Mouse (Mus musculus): ENCODE results near the gene Pomc. TPM values are rescaled to one million over a fixed set of nuclear protein-coding genes. Genes with fewer than 3 reads are reported as not detected.
"Not testable (repeated sequence)": the region's sequence is repeated elsewhere in the genome, so short reads cannot be mapped to it uniquely, and the experiment has no call there.

Pomc gene
- polyA plus RNA-seq, 1 experiment from 2014 or later, result 6.4 TPM

DNA sequence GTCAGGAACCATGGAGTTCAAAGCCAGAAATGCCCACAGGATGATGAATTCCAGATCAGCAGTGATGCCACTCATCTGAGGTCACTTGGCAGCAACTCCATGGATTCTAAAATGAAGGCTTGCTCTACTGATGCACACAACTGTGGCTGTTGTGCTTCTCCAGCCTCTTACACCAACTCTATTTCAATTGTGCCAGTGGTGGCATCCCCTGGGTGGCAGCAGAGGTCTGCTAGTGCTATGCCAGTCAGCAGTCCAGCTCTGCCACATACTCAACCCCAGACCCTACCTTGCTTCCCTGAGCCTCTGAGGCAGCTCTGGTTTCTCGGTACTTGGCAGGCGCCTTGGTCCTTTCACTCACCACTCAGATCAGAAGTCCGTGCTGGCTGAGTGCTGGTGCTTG, 25.9 kb upstream of the Pomc start:
- H3K27me3 ChIP-seq, result no peaks in the 10 kb centered on the region

DNA sequence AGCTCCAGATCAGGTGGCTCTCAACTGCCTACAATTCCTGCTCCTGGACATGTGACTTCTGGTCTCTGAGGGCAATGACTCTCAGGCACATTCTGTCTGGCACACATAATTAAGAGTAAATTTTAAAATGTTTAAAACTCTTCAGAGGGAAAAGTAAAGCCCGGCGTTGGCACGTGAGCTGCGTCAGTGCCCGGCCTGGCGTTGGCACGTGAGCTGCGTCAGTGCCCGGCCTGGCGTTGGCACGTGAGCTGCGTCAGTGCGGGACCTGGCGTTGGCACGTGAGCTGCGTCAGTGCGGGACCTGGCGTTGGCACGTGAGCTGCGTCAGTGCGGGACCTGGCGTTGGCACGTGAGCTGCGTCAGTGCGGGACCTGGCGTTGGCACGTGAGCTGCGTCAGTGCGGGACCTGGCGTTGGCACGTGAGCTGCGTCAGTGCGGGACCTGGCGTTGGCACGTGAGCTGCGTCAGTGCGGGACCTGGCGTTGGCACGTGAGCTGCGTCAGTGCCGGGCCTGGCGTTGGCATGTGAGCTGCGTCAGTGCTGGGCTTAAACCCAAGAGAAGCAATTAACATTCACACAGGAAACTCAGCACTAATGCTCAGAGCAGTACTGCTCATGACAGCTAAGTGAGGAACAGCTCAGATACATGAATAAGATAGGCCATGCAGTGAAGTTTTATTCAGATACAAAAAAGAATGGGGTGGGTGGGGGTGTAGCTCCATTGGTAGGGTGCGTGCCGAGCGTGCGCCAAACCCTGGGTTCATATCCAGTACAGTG, 24.5 kb upstream of the Pomc start:
- H3K4me1 ChIP-seq; H3K27me3 ChIP-seq; H3K4me2 ChIP-seq (replicated peaks); H3K9ac ChIP-seq; H3K36me3 ChIP-seq; ATAC-seq (ENCODE audit: low FRiP score); H3K9me3 ChIP-seq (replicated peaks); H3K27ac ChIP-seq; H3K4me3 ChIP-seq: not testable (repeated sequence)
- 93% methylated on average over 32 of the region's 47 CpGs for WGBS

More for the DNA sequence above, 25.9 kb upstream of the Pomc start:
- H3K36me3 ChIP-seq, result no peaks in the 10 kb centered on the region
- H3K4me1 ChIP-seq, result no peaks in the 10 kb centered on the region
- H3K4me2 ChIP-seq (replicated peaks), result no peak overlapping the region
- H3K9ac ChIP-seq, result no peak overlapping the region
- no peak overlapping the region for H3K4me3 ChIP-seq
- ATAC-seq (ENCODE audit: low FRiP score), result no peak
- H3K27ac ChIP-seq, result no peak overlapping the region
- WGBS, result 90% methylated on average over 3 of the region's 3 CpGs
- H3K9me3 ChIP-seq (replicated peaks), result no peaks in the 10 kb centered on the region

DNA sequence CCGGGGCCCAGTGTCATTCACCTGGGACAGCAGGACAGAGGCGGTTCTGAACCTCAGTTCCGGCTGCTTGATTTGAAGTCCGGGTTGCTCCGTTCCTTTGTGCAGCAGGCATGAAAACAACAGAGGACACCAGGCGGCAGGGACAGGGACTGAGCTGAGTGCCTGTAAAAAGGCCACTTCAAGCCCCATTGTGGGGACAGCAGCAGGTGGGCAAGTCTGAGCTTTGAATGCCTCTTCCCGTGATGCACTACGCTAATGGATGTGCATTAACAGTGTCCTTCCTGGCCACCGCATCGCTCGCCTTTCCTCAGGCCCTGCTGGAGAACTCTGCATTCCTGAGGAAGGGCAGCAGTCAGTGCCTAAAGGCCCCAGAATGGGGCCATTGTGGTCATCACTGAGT, 12.7 kb upstream of the Pomc start:
- Histone ChIP-seq H3K4me3 (no peak overlapping the region), H3K36me3 (no peaks in the 10 kb centered on the region), H3K4me2 (replicated peaks) (0 out of 2 replicates have a peak overlapping the region, but pooled peaks have one; percentile 17), H3K9me3 (replicated peaks) (no peaks in the 10 kb centered on the region), H3K27ac (no peak overlapping the region), H3K4me1 (peaks cover 8% of the 10 kb centered on the region), H3K27me3 (no peaks in the 10 kb centered on the region; the same call in 1 of the 2 replicates), H3K9ac (no peak overlapping the region)
- peak; percentile 35; the same call in 1 of the 2 replicates for ATAC-seq (ENCODE audit: low FRiP score)
- 9% methylated on average over 11 of the region's 11 CpGs for WGBS

GRCm38 (mm10) chr12:3944454-3945073, 10.2 kb upstream of the Pomc start:
- H3K27ac ChIP-seq, result no peak overlapping the region
- peaks cover 10% of the 10 kb centered on the region for H3K4me1 ChIP-seq
- H3K36me3 ChIP-seq, result no peaks in the 10 kb centered on the region
- H3K27me3 ChIP-seq, result no peaks in the 10 kb centered on the region; the same call in 1 of the 2 replicates
- no peak overlapping the region for H3K9ac ChIP-seq
- H3K4me2 ChIP-seq (replicated peaks), result no peak overlapping the region
- no peaks in the 10 kb centered on the region for H3K9me3 ChIP-seq (replicated peaks)
- H3K4me3 ChIP-seq, result no peak overlapping the region
- WGBS, result 42% methylated on average over 4 of the region's 4 CpGs
- ATAC-seq (ENCODE audit: low FRiP score), result peak; percentile 56

DNA sequence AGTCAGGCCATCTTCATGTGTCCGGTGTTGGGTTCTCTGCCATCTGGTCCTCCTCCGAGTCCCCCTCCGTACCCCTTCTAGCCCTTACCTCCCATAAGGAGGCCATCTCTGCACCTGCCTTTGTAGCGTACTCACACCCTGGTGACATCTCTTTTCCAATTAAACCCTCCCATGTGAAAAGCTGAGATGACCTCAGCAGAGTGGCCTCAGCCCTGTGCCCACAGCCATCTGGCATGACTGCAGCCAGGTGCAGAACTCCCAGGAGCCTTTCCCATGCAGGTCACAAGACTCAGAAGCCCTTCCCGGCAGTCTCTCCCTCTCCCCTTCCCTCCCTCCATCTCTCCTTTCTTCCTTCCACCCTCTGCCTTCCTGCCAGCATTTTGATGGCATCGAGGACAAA, 7.2 kb upstream of the Pomc start:
- H3K9me3 ChIP-seq (replicated peaks), result no peaks in the 10 kb centered on the region
- H3K4me2 ChIP-seq (replicated peaks), result no peak overlapping the region
- no peak overlapping the region for H3K9ac ChIP-seq
- no peaks in the 10 kb centered on the region; the same call in 1 of the 2 replicates for H3K27me3 ChIP-seq
- whole genome bisulfite sequencing, result 71% methylated on average over 6 of the region's 6 CpGs
- H3K27ac ChIP-seq, result no peak overlapping the region
- no peak overlapping the region for H3K4me3 ChIP-seq
- peaks cover 6% of the 10 kb centered on the region for H3K4me1 ChIP-seq
- no peaks in the 10 kb centered on the region for H3K36me3 ChIP-seq
- ATAC-seq (ENCODE audit: low FRiP score), result no peak

DNA sequence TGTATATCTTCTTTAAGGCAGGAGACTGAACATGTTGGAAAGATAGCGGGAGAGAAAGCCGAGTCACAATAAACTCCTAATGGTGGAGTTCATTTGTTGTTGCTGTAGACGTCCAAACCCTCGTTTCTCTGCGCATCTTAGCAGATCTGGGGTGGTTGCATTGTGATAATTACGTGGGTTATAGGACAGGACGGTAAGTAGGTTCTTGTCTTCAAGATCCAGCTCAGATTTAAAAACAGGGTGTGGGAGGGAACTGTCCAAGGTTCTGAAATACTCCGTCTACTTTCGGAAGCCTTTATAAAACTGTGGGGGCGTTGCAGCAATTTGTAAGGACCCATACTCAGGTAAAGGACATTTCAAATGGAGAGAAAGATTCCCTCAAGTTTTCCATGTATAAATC, 620 bp downstream of the Pomc start:
- H3K4me1 ChIP-seq, result peaks cover 9% of the 10 kb centered on the region
- WGBS, result 30% methylated on average over 10 of the region's 10 CpGs

GRCm38 (mm10) chr12:3956351-3956750, 1.6 kb downstream of the Pomc start:
- WGBS, result 12% methylated on average over 3 of the region's 3 CpGs
- H3K4me2 ChIP-seq (replicated peaks), result no peak overlapping the region

More for the DNA sequence above, 620 bp downstream of the Pomc start:
- ATAC-seq (ENCODE audit: low FRiP score), result no peak
- H3K9ac ChIP-seq, result no peak overlapping the region
- no peak overlapping the region for H3K4me2 ChIP-seq (replicated peaks)
- H3K36me3 ChIP-seq, result no peaks in the 10 kb centered on the region
- H3K4me3 ChIP-seq, result no peak overlapping the region
- no peak overlapping the region for H3K27ac ChIP-seq
- H3K27me3 ChIP-seq, result peaks cover 32% of the 10 kb centered on the region
- H3K9me3 ChIP-seq (replicated peaks), result no peaks in the 10 kb centered on the region

DNA sequence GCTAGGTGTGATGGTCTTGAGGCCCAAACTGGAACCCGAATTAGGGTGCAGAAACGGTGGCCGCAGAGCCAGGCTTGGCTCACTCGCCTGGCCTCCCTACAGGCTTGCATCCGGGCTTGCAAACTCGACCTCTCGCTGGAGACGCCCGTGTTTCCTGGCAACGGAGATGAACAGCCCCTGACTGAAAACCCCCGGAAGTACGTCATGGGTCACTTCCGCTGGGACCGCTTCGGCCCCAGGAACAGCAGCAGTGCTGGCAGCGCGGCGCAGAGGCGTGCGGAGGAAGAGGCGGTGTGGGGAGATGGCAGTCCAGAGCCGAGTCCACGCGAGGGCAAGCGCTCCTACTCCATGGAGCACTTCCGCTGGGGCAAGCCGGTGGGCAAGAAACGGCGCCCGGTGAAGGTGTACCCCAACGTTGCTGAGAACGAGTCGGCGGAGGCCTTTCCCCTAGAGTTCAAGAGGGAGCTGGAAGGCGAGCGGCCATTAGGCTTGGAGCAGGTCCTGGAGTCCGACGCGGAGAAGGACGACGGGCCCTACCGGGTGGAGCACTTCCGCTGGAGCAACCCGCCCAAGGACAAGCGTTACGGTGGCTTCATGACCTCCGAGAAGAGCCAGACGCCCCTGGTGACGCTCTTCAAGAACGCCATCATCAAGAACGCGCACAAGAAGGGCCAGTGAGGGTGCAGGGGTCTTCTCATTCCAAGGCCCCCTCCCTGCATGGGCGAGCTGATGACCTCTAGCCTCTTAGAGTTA, 5.2 kb downstream of the Pomc start:
- no peaks in the 10 kb centered on the region for H3K9me3 ChIP-seq (replicated peaks)
- ATAC-seq (ENCODE audit: low FRiP score), result peak; percentile 97
- H3K4me2 ChIP-seq (replicated peaks), result peak overlapping the region; percentile 80
- peaks cover 10% of the 10 kb centered on the region for H3K36me3 ChIP-seq
- peaks cover 9% of the 10 kb centered on the region; the same call in 1 of the 2 replicates for H3K4me1 ChIP-seq
- 3% methylated on average over 53 of the region's 53 CpGs for WGBS
- peak overlapping the region; percentile 58 for H3K4me3 ChIP-seq
- peak overlapping the region; percentile 94 for H3K27ac ChIP-seq
- H3K9ac ChIP-seq, result peak overlapping the region; percentile 75
- peaks cover 13% of the 10 kb centered on the region for H3K27me3 ChIP-seq

More at GRCm38 (mm10) chr12:3956351-3956750, 1.6 kb downstream of the Pomc start:
- no peak overlapping the region for H3K27ac ChIP-seq
- no peak overlapping the region for H3K4me3 ChIP-seq
- no peaks in the 10 kb centered on the region for H3K9me3 ChIP-seq (replicated peaks)
- H3K36me3 ChIP-seq, result no peaks in the 10 kb centered on the region
- no peak for ATAC-seq (ENCODE audit: low FRiP score)
- peaks cover 32% of the 10 kb centered on the region for H3K27me3 ChIP-seq
- H3K4me1 ChIP-seq, result peaks cover 13% of the 10 kb centered on the region
- no peak overlapping the region for H3K9ac ChIP-seq

DNA sequence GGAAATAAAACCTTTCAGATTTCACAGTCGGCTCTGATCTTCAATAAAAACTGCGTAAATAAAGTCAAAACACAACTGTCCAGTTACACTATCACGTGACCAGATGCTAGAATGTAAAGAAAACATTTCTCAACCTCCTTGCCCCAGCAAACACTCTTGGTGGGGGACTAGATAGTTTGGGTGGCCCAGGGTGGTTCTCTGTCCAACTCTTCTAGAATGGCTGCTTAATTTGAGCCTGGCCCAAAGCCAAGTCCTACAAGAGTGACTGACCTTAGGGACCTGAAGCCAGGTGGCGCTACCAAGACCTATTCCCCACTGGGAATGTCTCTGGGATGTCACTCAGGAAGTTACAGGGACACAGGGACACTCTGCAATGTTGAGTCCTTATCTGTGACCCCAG, 5.8 kb downstream of the Pomc start:
- Histone ChIP-seq H3K36me3 (peaks cover 15% of the 10 kb centered on the region), H3K4me2 (replicated peaks) (peak overlapping the region; percentile 80), H3K4me3 (peak overlapping the region; percentile 58), H3K27ac (peak overlapping the region; percentile 94), H3K4me1 (peaks cover 9% of the 10 kb centered on the region; the same call in 1 of the 2 replicates), H3K9ac (peak overlapping the region; percentile 75), H3K9me3 (replicated peaks) (no peaks in the 10 kb centered on the region), H3K27me3 (peaks cover 8% of the 10 kb centered on the region)
- ATAC-seq (ENCODE audit: low FRiP score), result peak; percentile 12; the same call in 1 of the 2 replicates
- 52% methylated on average over 4 of the region's 4 CpGs for WGBS

DNA sequence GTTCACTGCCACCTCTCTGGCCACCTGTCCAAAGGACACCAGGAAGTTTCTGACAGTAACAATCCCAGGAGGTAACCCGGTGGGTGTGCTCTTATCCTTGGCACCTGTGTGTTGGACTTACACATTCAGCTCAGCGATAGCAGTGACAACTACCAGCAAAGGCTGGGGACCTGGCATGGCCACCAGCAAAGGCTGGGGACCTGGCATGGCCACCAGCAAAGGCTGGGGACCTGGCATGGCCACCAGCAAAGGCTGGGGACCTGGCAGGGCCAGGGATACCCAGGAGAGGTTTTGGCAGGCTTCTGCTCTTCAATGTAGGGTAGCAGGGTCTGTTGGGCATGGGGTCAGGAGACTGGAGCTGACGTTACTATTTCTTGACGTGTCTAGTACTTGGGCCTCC, 12.4 kb downstream of the Pomc start:
- no peak for ATAC-seq (ENCODE audit: low FRiP score)
- Histone ChIP-seq H3K4me3 (no peak overlapping the region), H3K27me3 (no peaks in the 10 kb centered on the region), H3K4me1 (no peaks in the 10 kb centered on the region), H3K4me2 (replicated peaks) (no peak overlapping the region), H3K9ac (no peak overlapping the region), H3K9me3 (replicated peaks) (no peaks in the 10 kb centered on the region), H3K36me3 (peaks cover 73% of the 10 kb centered on the region), H3K27ac (no peak overlapping the region)
- 97% methylated on average over 4 of the region's 4 CpGs for WGBS

GRCm38 (mm10) chr12:3968380-3968779, 13.6 kb downstream of the Pomc start:
- no peak overlapping the region for H3K4me3 ChIP-seq
- no peaks in the 10 kb centered on the region for H3K27me3 ChIP-seq
- H3K4me2 ChIP-seq (replicated peaks), result no peak overlapping the region
- H3K27ac ChIP-seq, result no peak overlapping the region
- peaks cover 75% of the 10 kb centered on the region for H3K36me3 ChIP-seq
- no peaks in the 10 kb centered on the region for H3K9me3 ChIP-seq (replicated peaks)
- WGBS, result 64% methylated on average over 9 of the region's 9 CpGs
- H3K9ac ChIP-seq, result no peak overlapping the region
- ATAC-seq (ENCODE audit: low FRiP score), result no peak
- no peaks in the 10 kb centered on the region for H3K4me1 ChIP-seq

- not testable (repeated sequence) for ATAC-seq (ENCODE audit: low FRiP score); H3K4me2 ChIP-seq (replicated peaks); H3K4me1 ChIP-seq; H3K4me3 ChIP-seq; H3K27ac ChIP-seq; H3K27me3 ChIP-seq; H3K9me3 ChIP-seq (replicated peaks); H3K9ac ChIP-seq
- peaks cover 74% of the 10 kb centered on the region for H3K36me3 ChIP-seq
- 94% methylated on average over 6 of the region's 6 CpGs for WGBS
Measured at GRCm38 (mm10) chr12:3973169-3973568, 18.4 kb downstream of the Pomc start.

Data from hindbrain, embryonic 12.5 days (tissue).